Mouse (Mus musculus): ENCODE data around the gene Susd3. TPM values are rescaled to one million over a fixed set of nuclear protein-coding genes. Genes with fewer than 3 reads are reported as not detected.
A peak's percentile ranks its signal among the peaks of the same experiment; 100 is the strongest.

The Susd3 gene
- polyA plus RNA-seq (2012; rRNA removed), result 13.1 and 16.2 TPM in 2 replicates

- no peak for DNase-seq
- 37% methylated on average over 7 of the region's 8 CpGs for WGBS
- no peaks in the 10 kb centered on the region for H3K27me3 ChIP-seq (ENCODE audit: control insufficient read depth, insufficient read depth, low read length)
- no peak within 1 kb of the TSS for H3K27ac ChIP-seq (ENCODE audit: control insufficient read depth, insufficient read depth, low read length)
- H3K36me3 ChIP-seq (ENCODE audit: control insufficient read depth, insufficient read depth, low read length), result no peaks in the 10 kb centered on the region
- TF ChIP-seq CTCF (IDR thresholded peaks at IDR 0.05; ENCODE audit: borderline replicate concordance, control insufficient read depth, extremely low read depth, insufficient read depth, low read length, poor library complexity) (no peak), POLR2A (IDR thresholded peaks at IDR 0.05; ENCODE audit: control insufficient read depth, extremely low read depth, insufficient read depth, low read length, poor library complexity) (no peak)
- H3K4me3 ChIP-seq (ENCODE audit: control insufficient read depth, insufficient read depth, low read length), result peak within 1 kb of the TSS; percentile 50
- H3K4me1 ChIP-seq (replicated peaks; ENCODE audit: control insufficient read depth, insufficient read depth, low read length), result peaks cover 27% of the 10 kb centered on the region
These were observed at the start of gene Susd3 for GRCm38 (mm10) chr13:49248467-49248862. Gene Susd3 (minus strand): TSS chr13:49248706.

GRCm38 (mm10) chr13:49296270-49296669, 47.8 kb upstream of the Susd3 start:
- Histone ChIP-seq H3K36me3 (ENCODE audit: control insufficient read depth, insufficient read depth, low read length) (0 out of 2 replicates have a peak, but pooled peaks cover 14% of the 10 kb centered on the region), H3K4me3 (ENCODE audit: control insufficient read depth, insufficient read depth, low read length) (no peak overlapping the region), H3K27me3 (ENCODE audit: control insufficient read depth, insufficient read depth, low read length) (no peaks in the 10 kb centered on the region), H3K4me1 (replicated peaks; ENCODE audit: control insufficient read depth, insufficient read depth, low read length) (peaks cover 14% of the 10 kb centered on the region), H3K27ac (ENCODE audit: control insufficient read depth, insufficient read depth, low read length) (no peak overlapping the region)
- no peak for DNase-seq
- WGBS, result 93% methylated on average over 7 of the region's 7 CpGs
- TF ChIP-seq CTCF (IDR thresholded peaks at IDR 0.05; ENCODE audit: borderline replicate concordance, control insufficient read depth, extremely low read depth, insufficient read depth, low read length, poor library complexity) (no peak), POLR2A (IDR thresholded peaks at IDR 0.05; ENCODE audit: control insufficient read depth, extremely low read depth, insufficient read depth, low read length, poor library complexity) (no peak)

- Histone ChIP-seq H3K4me1 (replicated peaks; ENCODE audit: control insufficient read depth, insufficient read depth, low read length) (peaks cover 8% of the 10 kb centered on the region), H3K36me3 (ENCODE audit: control insufficient read depth, insufficient read depth, low read length) (peaks cover 22% of the 10 kb centered on the region), H3K4me3 (ENCODE audit: control insufficient read depth, insufficient read depth, low read length) (no peak overlapping the region), H3K27ac (ENCODE audit: control insufficient read depth, insufficient read depth, low read length) (no peak overlapping the region), H3K27me3 (ENCODE audit: control insufficient read depth, insufficient read depth, low read length) (no peaks in the 10 kb centered on the region)
- 86% methylated on average over 9 of the region's 9 CpGs for WGBS
- no peak for DNase-seq
- no peak for TF ChIP-seq CTCF (IDR thresholded peaks at IDR 0.05; ENCODE audit: borderline replicate concordance, control insufficient read depth, extremely low read depth, insufficient read depth, low read length, poor library complexity)
- TF ChIP-seq POLR2A (IDR thresholded peaks at IDR 0.05; ENCODE audit: control insufficient read depth, extremely low read depth, insufficient read depth, low read length, poor library complexity), result no peak
These were observed 45.6 kb upstream of the Susd3 start for GRCm38 (mm10) chr13:49294108-49294507.

- Histone ChIP-seq H3K27ac (ENCODE audit: control insufficient read depth, insufficient read depth, low read length) (no peak overlapping the region), H3K36me3 (ENCODE audit: control insufficient read depth, insufficient read depth, low read length) (peaks cover 34% of the 10 kb centered on the region), H3K4me3 (ENCODE audit: control insufficient read depth, insufficient read depth, low read length) (no peak overlapping the region), H3K27me3 (ENCODE audit: control insufficient read depth, insufficient read depth, low read length) (no peaks in the 10 kb centered on the region), H3K4me1 (replicated peaks; ENCODE audit: control insufficient read depth, insufficient read depth, low read length) (no peaks in the 10 kb centered on the region)
- WGBS, result 70% methylated on average over 6 of the region's 6 CpGs
- TF ChIP-seq CTCF (IDR thresholded peaks at IDR 0.05; ENCODE audit: borderline replicate concordance, control insufficient read depth, extremely low read depth, insufficient read depth, low read length, poor library complexity), result no peak
- TF ChIP-seq POLR2A (IDR thresholded peaks at IDR 0.05; ENCODE audit: control insufficient read depth, extremely low read depth, insufficient read depth, low read length, poor library complexity), result no peak
- DNase-seq, result no peak
These were observed 43.4 kb upstream of the Susd3 start for GRCm38 (mm10) chr13:49291949-49292348.

- no peak overlapping the region for H3K4me3 ChIP-seq (ENCODE audit: control insufficient read depth, insufficient read depth, low read length)
- H3K36me3 ChIP-seq (ENCODE audit: control insufficient read depth, insufficient read depth, low read length), result peaks cover 37% of the 10 kb centered on the region
- no peaks in the 10 kb centered on the region for H3K27me3 ChIP-seq (ENCODE audit: control insufficient read depth, insufficient read depth, low read length)
- no peaks in the 10 kb centered on the region for H3K4me1 ChIP-seq (replicated peaks; ENCODE audit: control insufficient read depth, insufficient read depth, low read length)
- no peak overlapping the region for H3K27ac ChIP-seq (ENCODE audit: control insufficient read depth, insufficient read depth, low read length)
- TF ChIP-seq CTCF (IDR thresholded peaks at IDR 0.05; ENCODE audit: borderline replicate concordance, control insufficient read depth, extremely low read depth, insufficient read depth, low read length, poor library complexity) (no peak), POLR2A (IDR thresholded peaks at IDR 0.05; ENCODE audit: control insufficient read depth, extremely low read depth, insufficient read depth, low read length, poor library complexity) (no peak)
- DNase-seq, result peak; percentile 67
- WGBS, result 87% methylated on average over 1 of the region's 1 CpGs
These were observed 42.9 kb upstream of the Susd3 start for GRCm38 (mm10) chr13:49291398-49291797.

GRCm38 (mm10) chr13:49287224-49287623, 38.7 kb upstream of the Susd3 start:
- TF ChIP-seq CTCF (IDR thresholded peaks at IDR 0.05; ENCODE audit: borderline replicate concordance, control insufficient read depth, extremely low read depth, insufficient read depth, low read length, poor library complexity) (no peak), POLR2A (IDR thresholded peaks at IDR 0.05; ENCODE audit: control insufficient read depth, extremely low read depth, insufficient read depth, low read length, poor library complexity) (no peak)

GRCm38 (mm10) chr13:49286750-49287149, 38.2 kb upstream of the Susd3 start:
- H3K27me3 ChIP-seq (ENCODE audit: control insufficient read depth, insufficient read depth, low read length), result no peaks in the 10 kb centered on the region
- peaks cover 74% of the 10 kb centered on the region for H3K36me3 ChIP-seq (ENCODE audit: control insufficient read depth, insufficient read depth, low read length)
- H3K4me3 ChIP-seq (ENCODE audit: control insufficient read depth, insufficient read depth, low read length), result no peak overlapping the region
- TF ChIP-seq CTCF (IDR thresholded peaks at IDR 0.05; ENCODE audit: borderline replicate concordance, control insufficient read depth, extremely low read depth, insufficient read depth, low read length, poor library complexity) (no peak), POLR2A (IDR thresholded peaks at IDR 0.05; ENCODE audit: control insufficient read depth, extremely low read depth, insufficient read depth, low read length, poor library complexity) (no peak)
- H3K4me1 ChIP-seq (replicated peaks; ENCODE audit: control insufficient read depth, insufficient read depth, low read length), result no peaks in the 10 kb centered on the region
- 97% methylated on average over 3 of the region's 3 CpGs for WGBS
- H3K27ac ChIP-seq (ENCODE audit: control insufficient read depth, insufficient read depth, low read length), result no peak overlapping the region
- no peak for DNase-seq

More at GRCm38 (mm10) chr13:49287224-49287623, 38.7 kb upstream of the Susd3 start:
- H3K27me3 ChIP-seq (ENCODE audit: control insufficient read depth, insufficient read depth, low read length), result no peaks in the 10 kb centered on the region
- no peaks in the 10 kb centered on the region for H3K4me1 ChIP-seq (replicated peaks; ENCODE audit: control insufficient read depth, insufficient read depth, low read length)
- no peak for DNase-seq
- peaks cover 73% of the 10 kb centered on the region for H3K36me3 ChIP-seq (ENCODE audit: control insufficient read depth, insufficient read depth, low read length)
- WGBS, result 97% methylated on average over 6 of the region's 6 CpGs
- no peak overlapping the region for H3K27ac ChIP-seq (ENCODE audit: control insufficient read depth, insufficient read depth, low read length)
- H3K4me3 ChIP-seq (ENCODE audit: control insufficient read depth, insufficient read depth, low read length), result no peak overlapping the region
